Mouse (Mus musculus): ENCODE results near the gene Pgghg.

DNA sequence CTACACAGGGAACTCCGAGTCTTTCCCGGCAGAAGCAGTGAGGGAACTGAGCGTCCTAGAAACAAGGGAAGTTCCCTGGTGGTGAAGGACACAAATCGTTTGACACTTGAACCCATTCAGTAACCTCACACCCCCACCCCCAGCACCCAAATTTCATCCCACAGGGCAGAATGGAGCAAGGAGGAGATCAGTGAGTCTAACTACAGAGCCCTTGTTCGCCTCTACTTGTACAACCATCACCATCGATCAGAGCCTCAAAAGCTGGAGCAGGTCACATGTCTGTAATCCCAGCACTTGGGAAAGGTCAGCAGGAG is 15.3 kb downstream of the Pgghg start:
- TF ChIP-seq CTCF (IDR thresholded peaks at IDR 0.05; ENCODE audit: low read depth) (no peak), EP300 (IDR thresholded peaks at IDR 0.05; ENCODE audit: low read depth) (peak; percentile 72)

Data from liver, postnatal 0 days (tissue).